Mouse (Mus musculus): ENCODE measurements at regions not wholly inside any gene's neighbourhood (a gene's known extent, or its start where the extent isn't known, plus 50 kb on each side); places are given as distances from the start of the nearest gene placed in this dataset.
"Not testable (repeated sequence)": the region's sequence is repeated elsewhere in the genome, so short reads cannot be mapped to it uniquely, and the experiment has no call there.

- ATAC-seq (replicated peaks; ENCODE audit: insufficient number of reproducible peaks, low FRiP score, low TSS enrichment, low read depth) = no peak
- H3K9me3 ChIP-seq (replicated peaks; ENCODE audit: control insufficient read depth, low read length) = no peaks in the 10 kb centered on the region
- H3K4me3 ChIP-seq (ENCODE audit: low read depth, low read length) = no peak overlapping the region
- no peak overlapping the region for H3K27ac ChIP-seq (replicated peaks; ENCODE audit: low read depth, low read length)
- 57% methylated on average over 5 of the region's 5 CpGs for WGBS
- no peaks in the 10 kb centered on the region for H3K27me3 ChIP-seq (ENCODE audit: control insufficient read depth, insufficient read depth, low read length)
- DNase-seq (ENCODE audit: low spot score) = peak; percentile 32
- no peak overlapping the region for H3K9ac ChIP-seq (replicated peaks; ENCODE audit: low read length)
- H3K36me3 ChIP-seq (replicated peaks; ENCODE audit: control insufficient read depth, insufficient read depth, low read depth, low read length) = no peaks in the 10 kb centered on the region
- no peaks in the 10 kb centered on the region for H3K4me1 ChIP-seq (ENCODE audit: control insufficient read depth, insufficient read depth, low read length)
- H3K4me2 ChIP-seq (ENCODE audit: low read depth, low read length) = no peak overlapping the region
These were observed 176.5 kb downstream of the Alg10b start for GRCm38 (mm10) chr15:90400326-90401280.

DNA sequence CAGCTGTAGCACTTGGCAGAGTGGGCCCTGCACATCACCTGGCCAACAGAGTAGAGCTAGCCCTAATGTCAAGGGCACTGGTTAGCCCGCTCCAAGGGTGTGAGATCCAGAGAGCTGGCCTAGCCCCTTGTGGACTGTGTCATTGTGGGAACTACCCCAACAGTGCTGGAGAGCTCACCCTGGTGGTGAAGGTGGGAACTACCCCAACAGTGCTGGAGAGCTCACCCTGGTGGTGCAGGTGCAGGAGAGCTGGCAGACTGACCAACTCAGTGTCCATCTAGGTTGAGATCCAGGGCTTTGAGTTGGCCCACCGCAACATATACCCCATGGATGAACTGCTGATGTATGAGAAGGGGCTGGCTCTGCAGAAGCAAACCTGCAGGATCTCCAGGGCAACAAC is 196.7 kb downstream of the Alg10b start:
- Histone ChIP-seq H3K27me3 (ENCODE audit: control insufficient read depth, insufficient read depth, low read length) (no peaks in the 10 kb centered on the region), H3K4me3 (ENCODE audit: low read depth, low read length) (no peak overlapping the region), H3K4me2 (ENCODE audit: low read depth, low read length) (no peak overlapping the region), H3K27ac (replicated peaks; ENCODE audit: low read depth, low read length) (no peak overlapping the region), H3K9me3 (replicated peaks; ENCODE audit: control insufficient read depth, low read length) (no peaks in the 10 kb centered on the region), H3K4me1 (ENCODE audit: control insufficient read depth, insufficient read depth, low read length) (no peaks in the 10 kb centered on the region), H3K36me3 (replicated peaks; ENCODE audit: control insufficient read depth, insufficient read depth, low read depth, low read length) (no peaks in the 10 kb centered on the region), H3K9ac (replicated peaks; ENCODE audit: low read length) (no peak overlapping the region)
- no peak for ATAC-seq (replicated peaks; ENCODE audit: insufficient number of reproducible peaks, low FRiP score, low TSS enrichment, low read depth)
- no peak for DNase-seq (ENCODE audit: low spot score)
- 94% methylated on average over 2 of the region's 2 CpGs for WGBS

- ATAC-seq (replicated peaks; ENCODE audit: insufficient number of reproducible peaks, low FRiP score, low TSS enrichment, low read depth) (no peak), DNase-seq (ENCODE audit: low spot score) (peak; percentile 11)
- no peaks in the 10 kb centered on the region for H3K27me3 ChIP-seq (ENCODE audit: control insufficient read depth, insufficient read depth, low read length)
- H3K4me2 ChIP-seq (ENCODE audit: low read depth, low read length) = no peak overlapping the region
- no peak overlapping the region for H3K27ac ChIP-seq (replicated peaks; ENCODE audit: low read depth, low read length)
- H3K4me3 ChIP-seq (ENCODE audit: low read depth, low read length) = no peak overlapping the region
- 21% methylated on average over 5 of the region's 5 CpGs for WGBS
- no peaks in the 10 kb centered on the region for H3K36me3 ChIP-seq (replicated peaks; ENCODE audit: control insufficient read depth, insufficient read depth, low read depth, low read length)
- no peak overlapping the region for H3K9ac ChIP-seq (replicated peaks; ENCODE audit: low read length)
- no peaks in the 10 kb centered on the region for H3K4me1 ChIP-seq (ENCODE audit: control insufficient read depth, insufficient read depth, low read length)
- H3K9me3 ChIP-seq (replicated peaks; ENCODE audit: control insufficient read depth, low read length) = no peaks in the 10 kb centered on the region
These were observed 198.1 kb downstream of the Alg10b start for GRCm38 (mm10) chr15:90422122-90422614.

GRCm38 (mm10) chr15:90431048-90431447 is 206.9 kb downstream of the Alg10b start:
- not testable (repeated sequence) for DNase-seq (ENCODE audit: low spot score); H3K4me1 ChIP-seq (ENCODE audit: control insufficient read depth, insufficient read depth, low read length); H3K4me2 ChIP-seq (ENCODE audit: low read depth, low read length); ATAC-seq (replicated peaks; ENCODE audit: insufficient number of reproducible peaks, low FRiP score, low TSS enrichment, low read depth); H3K36me3 ChIP-seq (replicated peaks; ENCODE audit: control insufficient read depth, insufficient read depth, low read depth, low read length); H3K9me3 ChIP-seq (replicated peaks; ENCODE audit: control insufficient read depth, low read length); H3K9ac ChIP-seq (replicated peaks; ENCODE audit: low read length); H3K27ac ChIP-seq (replicated peaks; ENCODE audit: low read depth, low read length); H3K27me3 ChIP-seq (ENCODE audit: control insufficient read depth, insufficient read depth, low read length); H3K4me3 ChIP-seq (ENCODE audit: low read depth, low read length)
- WGBS = 84% methylated on average over 3 of the region's 3 CpGs

GRCm38 (mm10) chr15:90432154-90432553 is 208.0 kb downstream of the Alg10b start:
- H3K9me3 ChIP-seq (replicated peaks; ENCODE audit: control insufficient read depth, low read length) = no peaks in the 10 kb centered on the region
- H3K4me3 ChIP-seq (ENCODE audit: low read depth, low read length) = no peak overlapping the region
- H3K4me2 ChIP-seq (ENCODE audit: low read depth, low read length) = no peak overlapping the region
- WGBS = 74% methylated on average over 2 of the region's 2 CpGs
- no peaks in the 10 kb centered on the region for H3K36me3 ChIP-seq (replicated peaks; ENCODE audit: control insufficient read depth, insufficient read depth, low read depth, low read length)
- H3K4me1 ChIP-seq (ENCODE audit: control insufficient read depth, insufficient read depth, low read length) = no peaks in the 10 kb centered on the region
- no peak for ATAC-seq (replicated peaks; ENCODE audit: insufficient number of reproducible peaks, low FRiP score, low TSS enrichment, low read depth)
- H3K27ac ChIP-seq (replicated peaks; ENCODE audit: low read depth, low read length) = no peak overlapping the region
- no peak for DNase-seq (ENCODE audit: low spot score)
- H3K27me3 ChIP-seq (ENCODE audit: control insufficient read depth, insufficient read depth, low read length) = no peaks in the 10 kb centered on the region
- no peak overlapping the region for H3K9ac ChIP-seq (replicated peaks; ENCODE audit: low read length)

- Histone ChIP-seq H3K4me3 (ENCODE audit: low read depth, low read length) (no peak overlapping the region), H3K27ac (replicated peaks; ENCODE audit: low read depth, low read length) (no peak overlapping the region), H3K27me3 (ENCODE audit: control insufficient read depth, insufficient read depth, low read length) (no peaks in the 10 kb centered on the region), H3K4me1 (ENCODE audit: control insufficient read depth, insufficient read depth, low read length) (no peaks in the 10 kb centered on the region), H3K9ac (replicated peaks; ENCODE audit: low read length) (no peak overlapping the region), H3K4me2 (ENCODE audit: low read depth, low read length) (no peak overlapping the region), H3K36me3 (replicated peaks; ENCODE audit: control insufficient read depth, insufficient read depth, low read depth, low read length) (no peaks in the 10 kb centered on the region), H3K9me3 (replicated peaks; ENCODE audit: control insufficient read depth, low read length) (no peaks in the 10 kb centered on the region)
- ATAC-seq (replicated peaks; ENCODE audit: insufficient number of reproducible peaks, low FRiP score, low TSS enrichment, low read depth) (no peak), DNase-seq (ENCODE audit: low spot score) (no peak)
- WGBS = 36% methylated on average over 5 of the region's 5 CpGs
These were observed 211.2 kb downstream of the Alg10b start for GRCm38 (mm10) chr15:90435286-90435685.

Data from embryonic facial prominence, embryonic 11.5 days (tissue).